Mouse (Mus musculus): ENCODE data around the gene Lpin3.

DNA sequence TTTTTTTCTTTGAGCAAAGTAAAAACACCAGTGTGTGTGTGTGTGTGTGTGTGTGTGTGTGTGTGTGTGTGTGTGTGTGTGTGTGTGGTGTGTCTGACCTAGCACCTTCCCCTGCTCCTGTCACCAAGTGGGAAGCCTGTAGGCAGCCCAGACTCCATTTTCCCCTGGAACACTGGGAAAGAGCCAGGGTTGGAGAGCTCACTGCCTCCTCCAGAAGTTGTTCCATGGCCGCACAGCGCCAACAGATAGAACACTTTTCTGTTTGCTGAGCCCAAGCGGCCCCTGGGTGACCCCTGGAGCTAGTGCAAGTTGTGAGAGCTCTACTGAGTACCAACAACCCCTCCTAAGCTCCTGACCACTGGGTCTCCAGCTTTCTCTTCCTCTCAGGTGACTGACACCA is 52.5 kb downstream of the Lpin3 start:
- TF ChIP-seq GATA1 (IDR thresholded peaks at IDR 0.05; ENCODE audit: low read length) (no peak), TAL1 (IDR thresholded peaks at IDR 0.05; ENCODE audit: low read length) (no peak)

Data from erythroblast, embryonic 14.5 days (primary cell).